Mouse (Mus musculus) embryonic stem cell, embryonic (primary cell): ENCODE measurements around the gene Kif19a.

Experiments
- CTCF ChIA-PET, 4 experiments: fragments of 300-600 bp in 2 of 4; fragments of 350-600 bp in 2 of 4; sonication (Branson Sonifier 250); formaldehyde crosslinking; loops; one replicate each; lab custom pipeline; 2022; ENCODE audit warnings: inconsistent platforms in 2 of 4; lab: Charles Lee
- POLR2A ChIA-PET, 4 experiments: fragments of 300-600 bp in 2 of 4; fragments of 350-600 bp in 2 of 4; sonication (Branson Sonifier 250); formaldehyde crosslinking; loops; one replicate each; lab custom pipeline; 2022; ENCODE audit warnings: antibody characterized with exemption in 4 of 4, inconsistent platforms in 1 of 4; lab: Charles Lee

Gene Kif19a

DNA sequence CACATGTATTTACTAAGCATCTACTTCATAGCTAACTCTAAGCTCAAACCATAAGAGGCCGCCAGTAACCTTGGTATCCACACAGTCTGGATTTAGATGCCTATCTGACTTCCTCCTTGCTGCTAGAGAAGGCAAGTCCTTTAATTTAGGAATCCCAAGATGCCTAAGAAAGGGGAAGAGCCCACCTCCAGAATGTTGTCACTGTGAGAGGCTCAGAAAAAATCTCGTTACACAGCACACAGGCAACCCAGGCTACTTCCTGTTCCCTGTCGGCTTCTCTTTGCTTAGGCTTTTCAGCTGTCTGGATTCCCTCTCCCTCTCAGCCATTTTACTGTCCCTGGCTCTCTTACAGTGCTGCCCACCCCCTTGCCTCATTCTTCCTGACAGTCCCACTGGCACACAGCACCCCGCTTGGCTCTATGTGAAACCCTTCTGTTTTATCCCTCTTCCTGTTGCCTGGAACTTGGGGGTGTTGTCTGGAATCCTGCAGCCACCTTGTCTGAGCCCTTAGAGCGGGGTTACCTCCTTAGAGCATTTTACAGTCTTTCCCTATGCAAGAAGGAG is 27.8 kb downstream of the Kif19a start:
- CTCF ChIA-PET: interaction anchor here in 2 of 4 experiments (0.6 to 2.2 kb wide), 6 partner anchors 26 to 125 kb away, joined by 3 to 8 read pairs (median 6); partner anchors contain the start of gene Rpl38 (in 1 of the 2)
- POLR2A ChIA-PET: interaction anchor here in 2 of 4 experiments (0.5 to 2.2 kb wide), 6 partner anchors 27 to 125 kb away, joined by 3 to 6 read pairs (median 4); partner anchors contain the start of gene Rpl38 (in 1 of the 2)

- CTCF ChIA-PET: interaction anchor here in 2 of 4 experiments (1.4 to 2.2 kb wide), 4 partner anchors 8 to 119 kb away, joined by 6 to 12 read pairs (median 10); no protein-coding TSS in a partner anchor
- POLR2A ChIA-PET: interaction anchor here in 2 of 4 experiments (0.5 to 1.5 kb wide), 4 partner anchors 8 to 126 kb away, joined by 3 to 8 read pairs (median 5); partner anchors contain the start of gene Rpl38 (in 1 of the 2)
These were observed 28.8 kb downstream of the Kif19a start for GRCm38 (mm10) chr11:114793868-114794545.

DNA sequence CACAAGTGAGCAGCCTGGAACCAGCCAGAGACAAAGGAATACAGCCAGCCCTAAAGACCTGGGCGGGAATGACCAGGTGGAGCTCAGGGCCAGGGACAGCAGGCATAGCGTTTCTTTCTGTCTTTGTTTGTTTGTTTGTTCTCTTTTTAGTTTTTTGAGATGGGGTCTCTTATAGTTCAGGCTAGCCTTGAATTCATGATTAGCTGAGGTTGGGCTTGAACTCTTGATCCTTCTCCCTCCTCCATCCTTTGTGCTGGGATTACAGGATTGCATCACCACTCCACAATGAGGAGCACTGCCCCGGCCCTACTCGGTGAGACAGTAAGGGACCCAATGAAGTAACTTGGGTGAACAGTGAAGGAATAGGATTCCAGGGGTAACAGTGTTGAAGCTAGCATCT is 29.5 kb downstream of the Kif19a start:
- CTCF ChIA-PET: interaction anchor here (0.8 to 2.2 kb wide), 12 partner anchors 8 to 316 kb away, joined by 3 to 15 read pairs (median 4); no protein-coding TSS in a partner anchor
- POLR2A ChIA-PET: interaction anchor here in 3 of 4 experiments (0.7 to 1.5 kb wide), 9 partner anchors 9 to 259 kb away, joined by 3 to 8 read pairs (median 3); no protein-coding TSS in a partner anchor

DNA sequence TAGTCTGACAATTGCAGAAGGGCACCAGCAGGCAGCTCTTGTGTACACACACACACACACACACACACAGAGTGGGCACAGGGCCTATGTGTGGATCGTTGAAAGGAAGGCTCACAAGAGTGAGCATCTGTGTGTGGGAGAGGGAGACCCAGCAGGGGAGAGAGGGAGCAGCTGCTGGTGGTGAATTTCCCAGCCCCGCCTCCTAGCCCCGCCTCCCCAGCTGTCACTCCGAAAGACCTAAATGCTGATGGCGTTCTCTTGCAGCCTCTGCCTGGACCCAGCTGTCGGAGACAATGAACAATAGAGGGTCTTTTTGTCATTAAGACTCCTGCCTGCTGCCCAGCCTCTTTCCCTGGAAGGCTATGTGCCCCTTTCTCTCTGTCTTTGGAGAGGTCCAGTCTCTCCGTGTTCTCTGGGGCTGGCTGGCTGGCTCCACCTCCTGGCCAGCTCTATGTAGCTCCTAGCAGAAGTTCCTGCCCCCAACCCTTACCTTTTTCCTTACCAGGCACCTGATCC is 30.1 kb downstream of the Kif19a start:
- ChIA-PET CTCF (interaction anchor here (0.5 to 2.2 kb wide), 22 partner anchors 9 to 1140 kb away, joined by 3 to 15 read pairs (median 3); no protein-coding TSS in a partner anchor), POLR2A (interaction anchor here in 3 of 4 experiments (0.6 to 1.5 kb wide), 14 partner anchors 9 to 1044 kb away, joined by 3 to 8 read pairs (median 3); partner anchors contain the start of gene Cdc42ep4 (in 1 of the 3))

- POLR2A ChIA-PET: interaction anchor here in 3 of 4 experiments (0.6 to 1.5 kb wide), 9 partner anchors 12 to 1044 kb away, joined by 3 to 8 read pairs (median 3); partner anchors contain the start of gene Cdc42ep4 (in 1 of the 3)
- CTCF ChIA-PET: interaction anchor here (0.5 to 2.2 kb wide), 19 partner anchors 10 to 1139 kb away, joined by 3 to 15 read pairs (median 3); no protein-coding TSS in a partner anchor
These were observed 30.7 kb downstream of the Kif19a start, which contains the start of gene Btbd17 for GRCm38 (mm10) chr11:114795848-114796322. Gene Btbd17, minus strand, starts transcription at chr11:114795945.

GRCm38 (mm10) chr11:114797176-114797575 is 32.0 kb downstream of the Kif19a start:
- CTCF ChIA-PET: interaction anchor here in 1 of 4 experiments (0.6 kb wide), 1 partner anchor 61 kb away, joined by 3 read pairs; no protein-coding TSS in a partner anchor
- POLR2A ChIA-PET: interaction anchor here in 1 of 4 experiments (0.5 kb wide), 1 partner anchor 70 kb away, joined by 5 read pairs; no protein-coding TSS in a partner anchor

DNA sequence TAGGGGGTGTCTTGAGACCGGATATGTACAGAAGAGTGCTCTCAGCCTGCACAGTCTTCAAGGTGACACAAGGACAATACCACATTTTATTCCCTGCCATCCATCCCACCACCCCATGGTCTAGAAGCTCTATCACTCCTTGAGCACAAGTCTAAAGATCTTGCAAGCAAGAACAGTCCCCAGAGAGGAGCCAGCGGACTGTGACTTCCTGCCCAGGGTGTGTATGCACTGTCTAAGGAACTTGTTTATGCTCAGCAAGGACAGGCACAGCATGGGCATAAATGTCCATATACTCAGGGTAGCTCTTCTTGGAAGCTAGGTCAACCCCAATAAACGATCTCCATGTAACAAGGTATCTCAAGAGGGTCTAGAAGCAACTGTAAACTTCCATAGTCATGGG is 32.8 kb downstream of the Kif19a start:
- ChIA-PET CTCF (no interaction called here), POLR2A (interaction anchor here in 1 of 4 experiments (0.6 kb wide), 1 partner anchor 78 kb away, joined by 3 read pairs; no protein-coding TSS in a partner anchor)

- CTCF ChIA-PET: interaction anchor here in 2 of 4 experiments (0.7 to 1.9 kb wide), 2 partner anchors 8 to 889 kb away, joined by 3 to 5 read pairs; no protein-coding TSS in a partner anchor
These were observed 33.4 kb downstream of the Kif19a start, which contains the start of gene Gpr142 for GRCm38 (mm10) chr11:114798624-114799023. Gene Gpr142, plus strand, starts transcription at chr11:114798924.

DNA sequence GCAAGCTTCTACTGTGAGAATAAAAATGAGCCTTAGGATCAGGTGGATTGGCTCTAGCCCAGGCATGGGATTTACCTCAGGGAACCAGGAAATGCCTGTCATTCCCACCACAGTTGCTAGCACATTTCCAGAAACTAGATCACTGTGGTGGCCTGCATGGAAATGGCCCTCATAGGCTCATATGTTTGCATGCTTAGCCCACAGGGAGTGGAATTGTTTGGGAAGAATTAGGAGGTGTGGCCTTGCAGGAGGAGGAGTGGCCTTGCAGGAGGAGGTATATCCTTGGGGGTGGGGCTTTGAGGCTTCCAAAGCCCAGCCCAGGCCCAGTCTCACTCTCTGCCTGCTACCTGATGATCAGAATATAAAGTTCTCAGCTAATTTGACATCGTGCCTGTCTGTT is 36.7 kb downstream of the Kif19a start:
- POLR2A ChIA-PET: interaction anchor here in 2 of 4 experiments (1.1 to 2.4 kb wide), 6 partner anchors 11 to 134 kb away, joined by 3 to 7 read pairs (median 5); partner anchors contain the start of gene Rpl38 (in 1 of the 2)
- CTCF ChIA-PET: interaction anchor here (0.6 to 2.2 kb wide), 11 partner anchors 9 to 407 kb away, joined by 3 to 7 read pairs (median 3); no protein-coding TSS in a partner anchor

More at GRCm38 (mm10) chr11:114798624-114799023, 33.4 kb downstream of the Kif19a start, which contains the start of gene Gpr142:
- POLR2A ChIA-PET: interaction anchor here in 1 of 4 experiments (0.6 kb wide), 1 partner anchor 78 kb away, joined by 3 read pairs; no protein-coding TSS in a partner anchor

DNA sequence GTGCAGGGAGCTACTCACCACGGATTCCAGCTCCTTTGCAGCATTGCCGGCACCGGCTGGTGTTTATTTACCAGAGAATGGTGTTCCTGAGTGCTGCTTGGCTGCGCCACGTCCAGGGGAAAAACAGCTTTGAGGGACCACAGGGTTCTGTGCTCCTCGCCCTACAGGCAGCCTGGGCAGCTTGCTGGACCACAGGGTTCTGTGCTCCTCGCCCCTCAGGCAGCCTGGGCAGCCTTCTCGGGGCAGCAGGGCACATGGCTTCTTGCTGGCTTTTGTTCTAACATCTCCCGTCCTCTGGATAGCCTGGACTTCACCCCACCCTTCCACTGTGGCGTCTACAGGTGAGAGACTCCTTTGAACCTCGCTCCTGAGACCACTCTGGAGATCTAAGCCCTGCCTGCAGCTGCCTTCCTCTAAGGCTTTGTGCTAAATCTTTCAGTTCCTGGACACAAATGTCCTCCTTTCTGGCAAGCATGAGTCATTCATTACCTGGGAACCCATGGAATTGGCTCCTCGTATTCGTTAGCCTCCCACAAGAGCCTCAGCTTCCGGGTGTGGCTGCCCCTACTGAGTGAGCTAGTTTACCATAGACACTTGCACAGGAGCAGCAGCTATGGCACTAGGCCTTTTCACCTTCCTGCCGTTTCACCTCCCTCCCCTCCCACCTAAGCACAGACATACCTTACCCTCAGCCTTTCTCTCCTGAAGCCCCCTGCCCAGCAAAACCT is 37.5 kb downstream of the Kif19a start:
- ChIA-PET POLR2A (interaction anchor here in 3 of 4 experiments (0.5 to 2.4 kb wide), 7 partner anchors 12 to 135 kb away, joined by 3 to 7 read pairs (median 4); partner anchors contain the start of gene Rpl38 (in 1 of the 3)), CTCF (interaction anchor here in 3 of 4 experiments (0.6 to 2.2 kb wide), 11 partner anchors 9 to 121 kb away, joined by 3 to 18 read pairs (median 4); no protein-coding TSS in a partner anchor)

- POLR2A ChIA-PET: interaction anchor here in 2 of 4 experiments (0.6 to 2.2 kb wide), 3 partner anchors 19 to 111 kb away, joined by 4 to 7 read pairs (median 7); no protein-coding TSS in a partner anchor
These were observed 38.8 kb downstream of the Kif19a start for GRCm38 (mm10) chr11:114803990-114804389.

GRCm38 (mm10) chr11:114807025-114807424 is 41.8 kb downstream of the Kif19a start:
- ChIA-PET POLR2A (interaction anchor here in 2 of 4 experiments (0.6 to 1.7 kb wide), 6 partner anchors 9 to 609 kb away, joined by 3 to 5 read pairs (median 4); no protein-coding TSS in a partner anchor), CTCF (interaction anchor here in 2 of 4 experiments (0.9 to 3.1 kb wide), 4 partner anchors 21 to 242 kb away, joined by 3 to 29 read pairs (median 5); no protein-coding TSS in a partner anchor)

More at GRCm38 (mm10) chr11:114803990-114804389, 38.8 kb downstream of the Kif19a start:
- CTCF ChIA-PET: interaction anchor here in 2 of 4 experiments (0.9 to 1.2 kb wide), 2 partner anchors 8 to 120 kb away, joined by 3 to 8 read pairs; no protein-coding TSS in a partner anchor

DNA sequence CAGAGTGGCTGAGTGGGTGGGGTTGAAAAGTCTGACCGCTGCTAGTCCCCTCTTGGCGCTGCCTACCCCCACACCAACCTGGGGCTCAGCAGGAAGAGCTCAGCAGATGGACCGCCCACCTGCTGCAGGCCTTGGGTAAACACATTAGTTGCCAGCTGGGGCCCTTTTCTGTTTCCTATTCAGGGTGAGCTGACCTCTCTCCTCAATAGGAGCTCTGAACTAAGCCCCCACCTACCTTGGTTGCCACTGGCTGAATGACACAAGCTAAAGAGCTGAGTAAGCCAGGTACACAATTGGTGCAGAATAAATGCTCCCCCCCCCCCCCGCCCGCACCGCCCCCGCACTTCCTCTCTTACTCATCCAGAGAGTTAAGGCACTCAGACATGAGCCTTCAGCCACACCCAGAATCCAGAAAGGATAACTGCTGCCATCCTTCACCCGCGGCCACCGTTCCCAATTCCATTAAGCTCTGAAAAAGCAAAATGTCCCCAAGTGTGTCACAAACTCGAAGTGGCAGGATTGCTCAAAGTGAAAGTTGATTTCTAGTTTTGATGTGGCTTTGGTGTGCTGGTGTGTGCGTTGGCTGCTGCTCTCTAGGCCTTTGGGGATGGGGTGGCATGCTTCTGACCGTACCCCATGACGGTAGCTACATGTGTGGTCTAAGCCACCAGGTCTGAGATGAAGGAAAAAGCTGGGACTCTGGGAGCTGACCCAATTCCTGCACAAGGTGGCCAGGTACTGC is 42.7 kb downstream of the Kif19a start:
- ChIA-PET POLR2A (interaction anchor here in 3 of 4 experiments (0.6 to 1.7 kb wide), 11 partner anchors 11 to 608 kb away, joined by 3 to 5 read pairs (median 4); no protein-coding TSS in a partner anchor), CTCF (interaction anchor here (0.5 to 5.8 kb wide), 16 partner anchors 9 to 241 kb away, joined by 3 to 63 read pairs (median 4); partner anchors contain the start of gene Btbd17 (in 1 of the 4))

DNA sequence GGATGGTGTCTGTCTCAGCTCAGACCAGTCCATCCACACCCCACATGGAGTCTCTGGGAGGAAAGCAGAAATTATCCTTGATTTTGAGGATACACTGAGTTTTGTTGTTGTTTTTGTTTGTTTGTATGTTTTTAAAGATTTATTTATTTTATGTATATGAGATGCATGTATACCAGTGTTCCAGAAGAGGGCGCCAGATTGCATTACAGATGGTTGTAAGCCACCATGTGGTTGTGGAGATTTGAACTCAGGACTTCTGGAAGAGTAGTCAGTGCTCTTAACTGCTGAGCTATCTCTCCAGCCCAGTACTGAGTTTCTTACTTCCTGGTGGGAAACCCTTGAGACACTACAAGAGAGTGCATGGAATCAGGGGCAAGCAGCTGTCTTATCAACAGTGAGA is 44.2 kb downstream of the Kif19a start:
- POLR2A ChIA-PET: interaction anchor here in 3 of 4 experiments (0.7 to 2.8 kb wide), 5 partner anchors 10 to 62 kb away, joined by 3 to 15 read pairs (median 3); no protein-coding TSS in a partner anchor

DNA sequence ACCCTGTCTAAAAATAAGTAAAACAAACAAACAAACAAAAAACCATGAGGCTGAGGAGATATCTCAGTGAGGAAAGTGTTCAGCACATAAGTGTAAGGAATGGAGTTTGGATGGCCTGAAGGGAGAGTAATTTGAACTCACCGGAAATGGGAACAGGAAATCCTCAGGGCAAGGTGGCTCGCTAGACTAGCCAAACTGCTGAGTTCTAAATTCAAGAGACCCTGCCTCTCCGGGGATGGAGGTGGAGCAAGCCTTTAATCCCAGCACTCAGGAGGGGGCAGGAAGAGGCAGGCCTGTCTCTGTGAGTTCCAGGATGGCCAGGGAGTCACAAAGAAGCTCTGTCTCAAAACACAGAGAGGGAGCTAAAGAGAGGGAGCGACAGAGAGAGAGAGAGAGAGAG is 45.2 kb downstream of the Kif19a start:
- CTCF ChIA-PET: interaction anchor here (0.6 to 5.8 kb wide), 9 partner anchors 9 to 318 kb away, joined by 3 to 63 read pairs (median 3); no protein-coding TSS in a partner anchor
- POLR2A ChIA-PET: interaction anchor here in 3 of 4 experiments (0.7 to 2.8 kb wide), 6 partner anchors 9 to 114 kb away, joined by 3 to 15 read pairs (median 4); no protein-coding TSS in a partner anchor

More for the DNA sequence above, 44.2 kb downstream of the Kif19a start:
- CTCF ChIA-PET: interaction anchor here in 3 of 4 experiments (0.6 to 5.8 kb wide), 15 partner anchors 9 to 103 kb away, joined by 3 to 63 read pairs (median 4); partner anchors contain the start of gene Btbd17 (in 1 of the 3)
